Mouse (Mus musculus): ENCODE data around the gene Katnal1.

The Katnal1 gene

GRCm38 (mm10) chr5:148954314-148955060 lies 25.4 kb upstream of the Katnal1 start:
- peak; percentile 17 to 43 for DNase-seq

GRCm38 (mm10) chr5:148953098-148953497 lies 24.0 kb upstream of the Katnal1 start:
- no peak for DNase-seq

- peak; percentile 38 to 60 for DNase-seq
These were observed 23.3 kb upstream of the Katnal1 start for GRCm38 (mm10) chr5:148952419-148952818.

GRCm38 (mm10) chr5:148951360-148951759 lies 22.2 kb upstream of the Katnal1 start:
- no peak for DNase-seq

- no peak for DNase-seq
These were observed 20.9 kb upstream of the Katnal1 start for GRCm38 (mm10) chr5:148950064-148950463.

GRCm38 (mm10) chr5:148948577-148948976 lies 19.5 kb upstream of the Katnal1 start:
- DNase-seq: no peak

- no peak for DNase-seq
These were observed 18.3 kb upstream of the Katnal1 start for GRCm38 (mm10) chr5:148947412-148947811.

GRCm38 (mm10) chr5:148946787-148947186 lies 17.7 kb upstream of the Katnal1 start:
- DNase-seq: peak; percentile 29 to 56

GRCm38 (mm10) chr5:148945735-148946134 lies 16.6 kb upstream of the Katnal1 start:
- no peak for DNase-seq

- DNase-seq: no peak
These were observed 14.9 kb upstream of the Katnal1 start for GRCm38 (mm10) chr5:148944024-148944423.

GRCm38 (mm10) chr5:148943444-148943843 lies 14.3 kb upstream of the Katnal1 start:
- no peak for DNase-seq

GRCm38 (mm10) chr5:148942957-148943356 lies 13.8 kb upstream of the Katnal1 start:
- DNase-seq: no peak

GRCm38 (mm10) chr5:148942305-148942704 lies 13.2 kb upstream of the Katnal1 start:
- DNase-seq: peak in 1 of 2 experiments; percentile 38

GRCm38 (mm10) chr5:148941867-148942266 lies 12.7 kb upstream of the Katnal1 start:
- no peak for DNase-seq

- no peak for DNase-seq
These were observed 10.8 kb upstream of the Katnal1 start for GRCm38 (mm10) chr5:148939948-148940382.

- DNase-seq: no peak
These were observed 7.4 kb upstream of the Katnal1 start for GRCm38 (mm10) chr5:148936516-148936951.

- DNase-seq: no peak
These were observed 6.8 kb upstream of the Katnal1 start for GRCm38 (mm10) chr5:148935871-148936270.

GRCm38 (mm10) chr5:148935071-148935821 lies 6.1 kb upstream of the Katnal1 start:
- DNase-seq: no peak

- no peak for DNase-seq
These were observed 5.3 kb upstream of the Katnal1 start for GRCm38 (mm10) chr5:148934457-148934856.

- DNase-seq: no peak
These were observed 4.6 kb upstream of the Katnal1 start for GRCm38 (mm10) chr5:148933767-148934166.

- no peak for DNase-seq
These were observed 2.2 kb upstream of the Katnal1 start for GRCm38 (mm10) chr5:148931301-148931700.

- DNase-seq: peak; percentile 94 to 95
These were observed 571 bp downstream of the Katnal1 start for GRCm38 (mm10) chr5:148928382-148929115.

- DNase-seq: no peak
These were observed 1.4 kb downstream of the Katnal1 start for GRCm38 (mm10) chr5:148927717-148928223.

All from cerebellum, postnatal 25 days (tissue).